Mouse (Mus musculus): ENCODE data around the gene Tbc1d16. TPM values are rescaled to one million over a fixed set of nuclear protein-coding genes. Genes with fewer than 3 reads are reported as not detected.
"Not testable (repeated sequence)": the region's sequence is repeated elsewhere in the genome, so short reads cannot be mapped to it uniquely, and the experiment has no call there.

Tbc1d16 gene
- polyA plus RNA-seq, 1 experiment from 2014 or later: 25.3 TPM

DNA sequence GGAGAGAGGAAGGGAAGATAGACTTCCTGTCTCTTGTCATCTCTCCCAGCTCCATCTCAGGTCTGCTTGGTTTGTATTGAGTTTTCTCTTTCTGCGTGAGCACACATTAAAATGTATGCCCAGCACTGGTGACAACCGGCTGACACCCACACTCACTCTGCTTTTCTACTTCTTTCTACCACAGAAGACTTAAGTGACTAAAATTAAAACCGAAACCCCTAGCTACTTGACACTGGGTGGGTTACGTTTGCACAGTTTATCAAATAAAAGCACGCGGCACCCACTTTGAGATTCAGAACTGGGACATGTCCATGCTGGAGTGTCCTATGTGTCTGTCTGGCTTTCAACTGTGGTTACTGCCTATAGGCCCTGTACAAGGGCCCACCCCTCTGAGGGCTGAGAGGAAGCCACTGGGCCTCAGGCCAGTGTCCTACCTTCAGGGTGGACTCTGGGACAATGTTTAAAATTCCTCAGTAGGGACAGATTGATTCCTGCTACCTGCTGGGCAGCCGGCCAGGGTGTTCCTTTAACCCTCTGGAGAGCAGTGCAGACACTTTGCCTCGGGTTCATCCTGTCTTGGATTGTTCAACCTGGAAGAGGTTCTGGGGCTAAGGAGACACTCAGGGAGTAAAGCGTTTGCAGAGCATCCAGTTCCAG, 118.8 kb downstream of the Tbc1d16 start:
- no peak for DNase-seq (ENCODE audit: low spot score)
- peaks cover 72% of the 10 kb centered on the region for H3K27me3 ChIP-seq (replicated peaks; ENCODE audit: low read depth, poor library complexity, severe bottlenecking)
- H3K36me3 ChIP-seq (replicated peaks): no peaks in the 10 kb centered on the region
- H3K4me3 ChIP-seq: no peak overlapping the region
- 75% methylated on average over 9 of the region's 9 CpGs for WGBS
- H3K9me3 ChIP-seq: no peaks in the 10 kb centered on the region
- H3K27ac ChIP-seq (replicated peaks): no peak overlapping the region
- H3K4me1 ChIP-seq: peaks cover 37% of the 10 kb centered on the region

DNA sequence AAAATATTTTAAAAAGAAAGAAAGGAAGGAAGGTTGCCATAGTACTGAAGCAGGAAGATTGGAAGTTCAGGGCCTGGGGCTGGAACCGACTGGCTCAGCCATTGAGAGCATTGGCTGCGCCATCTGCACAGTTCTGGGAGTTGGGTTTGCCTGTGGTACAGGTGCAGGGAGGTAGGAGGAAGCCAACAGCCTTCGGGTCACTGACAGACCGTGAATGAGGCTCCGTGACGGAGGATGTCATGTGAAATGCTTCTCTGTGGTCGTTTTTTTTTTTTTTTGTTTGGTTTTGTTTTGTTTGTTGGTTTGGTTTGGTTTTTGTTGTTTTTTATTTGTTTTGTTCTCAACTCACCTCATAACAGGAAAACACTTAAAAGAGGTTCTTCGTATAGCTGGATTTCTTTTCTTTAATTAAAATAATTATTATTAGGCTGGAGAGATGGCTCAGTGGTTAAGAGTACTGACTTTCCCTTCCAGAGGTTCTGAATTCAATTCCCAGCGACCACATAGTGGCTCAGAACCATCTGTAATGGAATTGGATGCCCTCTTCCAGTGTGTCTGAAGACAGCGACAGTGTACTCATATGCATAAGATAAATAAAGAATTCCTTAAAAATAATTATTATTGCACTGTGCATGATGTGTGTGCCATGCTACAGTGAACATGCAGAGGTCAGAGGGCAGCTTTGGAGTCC, 119.6 kb downstream of the Tbc1d16 start:
- Histone ChIP-seq H3K27ac (replicated peaks) (no peak overlapping the region), H3K4me1 (peaks cover 37% of the 10 kb centered on the region), H3K36me3 (replicated peaks) (no peaks in the 10 kb centered on the region), H3K9me3 (no peaks in the 10 kb centered on the region), H3K27me3 (replicated peaks; ENCODE audit: low read depth, poor library complexity, severe bottlenecking) (peaks cover 68% of the 10 kb centered on the region), H3K4me3 (no peak overlapping the region)
- 81% methylated on average over 10 of the region's 10 CpGs for WGBS
- no peak for DNase-seq (ENCODE audit: low spot score)

GRCm38 (mm10) chr11:119106289-119106688, 122.0 kb downstream of the Tbc1d16 start:
- peak overlapping the region; percentile 68; the same call in 1 of the 2 replicates for H3K27ac ChIP-seq (replicated peaks)
- no peak for DNase-seq (ENCODE audit: low spot score)
- no peaks in the 10 kb centered on the region for H3K9me3 ChIP-seq

DNA sequence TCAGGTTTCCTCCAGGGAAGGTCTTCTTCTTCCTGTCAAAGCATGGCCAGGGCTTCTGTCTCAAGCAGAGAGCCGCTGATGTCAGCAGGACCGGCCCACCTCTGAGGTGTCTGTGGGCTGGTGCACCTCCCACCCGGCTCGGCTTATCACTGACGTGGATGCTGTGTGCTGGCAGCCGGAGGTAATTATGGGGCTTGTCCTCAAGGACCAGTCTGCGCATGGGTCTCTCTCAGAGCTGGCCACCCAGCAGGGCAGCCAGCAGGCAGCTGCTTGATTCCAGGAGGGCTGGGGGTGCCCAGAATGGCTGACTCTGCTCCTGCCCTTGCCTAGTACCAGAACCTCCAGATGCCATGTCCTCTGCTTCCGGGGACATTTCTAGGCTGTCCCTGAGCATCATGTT, 122.6 kb downstream of the Tbc1d16 start:
- H3K27ac ChIP-seq (replicated peaks): peak overlapping the region; percentile 68
- H3K27me3 ChIP-seq (replicated peaks; ENCODE audit: low read depth, poor library complexity, severe bottlenecking): peaks cover 50% of the 10 kb centered on the region
- peaks cover 29% of the 10 kb centered on the region for H3K4me1 ChIP-seq
- DNase-seq (ENCODE audit: low spot score): peak; percentile 54
- no peaks in the 10 kb centered on the region for H3K9me3 ChIP-seq
- H3K36me3 ChIP-seq (replicated peaks): no peaks in the 10 kb centered on the region
- peak overlapping the region; percentile 16; the same call in 1 of the 2 replicates for H3K4me3 ChIP-seq
- 38% methylated on average over 8 of the region's 8 CpGs for WGBS

More at GRCm38 (mm10) chr11:119106289-119106688, 122.0 kb downstream of the Tbc1d16 start:
- no peak overlapping the region for H3K4me3 ChIP-seq
- H3K27me3 ChIP-seq (replicated peaks; ENCODE audit: low read depth, poor library complexity, severe bottlenecking): peaks cover 50% of the 10 kb centered on the region
- WGBS: 60% methylated on average over 6 of the region's 6 CpGs
- H3K36me3 ChIP-seq (replicated peaks): no peaks in the 10 kb centered on the region
- peaks cover 33% of the 10 kb centered on the region for H3K4me1 ChIP-seq

- WGBS: 67% methylated on average over 7 of the region's 7 CpGs
These were observed 123.2 kb downstream of the Tbc1d16 start for GRCm38 (mm10) chr11:119105071-119105609.

DNA sequence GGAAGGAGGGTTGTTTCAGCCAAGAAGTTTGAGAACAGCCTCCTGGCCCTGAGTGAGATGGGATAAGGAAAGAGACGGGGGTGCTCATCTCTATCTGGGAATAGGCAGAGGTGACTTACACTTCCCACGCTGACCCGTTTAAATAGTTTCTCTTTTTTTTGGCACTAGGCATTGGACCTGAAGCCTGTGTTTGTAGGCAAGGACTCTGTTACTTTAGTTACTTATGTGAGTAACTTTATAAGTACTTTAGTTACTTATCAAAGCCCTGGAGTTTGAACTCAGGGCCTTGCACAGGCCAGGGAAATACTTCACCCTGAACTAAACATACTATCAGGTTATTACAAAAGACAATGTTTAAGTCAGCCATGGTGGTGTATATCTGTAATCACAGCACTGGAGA, 124.3 kb downstream of the Tbc1d16 start:
- no peaks in the 10 kb centered on the region for H3K36me3 ChIP-seq (replicated peaks)

More at GRCm38 (mm10) chr11:119105071-119105609, 123.2 kb downstream of the Tbc1d16 start:
- Histone ChIP-seq H3K4me3 (peak overlapping the region; percentile 16; the same call in 1 of the 2 replicates), H3K4me1 (peaks cover 29% of the 10 kb centered on the region), H3K36me3 (replicated peaks) (no peaks in the 10 kb centered on the region), H3K27me3 (replicated peaks; ENCODE audit: low read depth, poor library complexity, severe bottlenecking) (peaks cover 47% of the 10 kb centered on the region), H3K27ac (replicated peaks) (no peak overlapping the region; the same call in 1 of the 2 replicates), H3K9me3 (no peaks in the 10 kb centered on the region)
- DNase-seq (ENCODE audit: low spot score): no peak

GRCm38 (mm10) chr11:119100355-119100754, 127.9 kb downstream of the Tbc1d16 start:
- H3K36me3 ChIP-seq (replicated peaks); H3K27ac ChIP-seq (replicated peaks); H3K9me3 ChIP-seq; H3K4me3 ChIP-seq; DNase-seq (ENCODE audit: low spot score): not testable (repeated sequence)
- WGBS: 75% methylated on average over 4 of the region's 4 CpGs
- H3K4me1 ChIP-seq: peaks cover 13% of the 10 kb centered on the region
- peaks cover 47% of the 10 kb centered on the region for H3K27me3 ChIP-seq (replicated peaks; ENCODE audit: low read depth, poor library complexity, severe bottlenecking)

More for the DNA sequence above, 124.3 kb downstream of the Tbc1d16 start:
- Histone ChIP-seq H3K9me3 (no peaks in the 10 kb centered on the region), H3K4me1 (peaks cover 29% of the 10 kb centered on the region), H3K27me3 (replicated peaks; ENCODE audit: low read depth, poor library complexity, severe bottlenecking) (peaks cover 45% of the 10 kb centered on the region), H3K4me3 (no peak overlapping the region), H3K27ac (replicated peaks) (no peak overlapping the region)
- no peak for DNase-seq (ENCODE audit: low spot score)
- 87% methylated on average over 3 of the region's 3 CpGs for WGBS

DNA sequence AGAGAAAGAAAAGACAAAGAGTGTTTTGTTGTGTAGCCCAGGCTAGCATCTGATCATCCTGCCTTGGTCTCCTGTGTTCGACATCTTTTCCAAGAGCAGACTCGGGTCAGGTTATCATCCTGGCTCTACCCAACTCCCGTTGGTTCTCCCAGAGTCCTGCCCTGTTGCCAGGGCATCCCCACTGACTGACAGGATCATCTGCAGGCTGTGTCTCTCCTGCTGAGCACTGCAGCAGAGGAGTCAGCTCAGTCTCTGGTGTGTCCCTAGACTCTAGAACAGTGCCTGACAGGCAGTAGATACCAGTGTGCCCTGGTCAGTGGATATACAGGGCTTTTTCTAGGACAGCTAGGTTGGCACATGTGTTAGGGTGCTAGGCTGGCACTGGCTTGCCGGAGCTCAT, 130.1 kb downstream of the Tbc1d16 start:
- 72% methylated on average over 4 of the region's 4 CpGs for WGBS
- Histone ChIP-seq H3K4me3 (no peak overlapping the region), H3K36me3 (replicated peaks) (no peaks in the 10 kb centered on the region), H3K27me3 (replicated peaks; ENCODE audit: low read depth, poor library complexity, severe bottlenecking) (peaks cover 69% of the 10 kb centered on the region), H3K27ac (replicated peaks) (no peak overlapping the region), H3K9me3 (no peaks in the 10 kb centered on the region), H3K4me1 (peaks cover 17% of the 10 kb centered on the region)
- DNase-seq (ENCODE audit: low spot score): no peak

DNA sequence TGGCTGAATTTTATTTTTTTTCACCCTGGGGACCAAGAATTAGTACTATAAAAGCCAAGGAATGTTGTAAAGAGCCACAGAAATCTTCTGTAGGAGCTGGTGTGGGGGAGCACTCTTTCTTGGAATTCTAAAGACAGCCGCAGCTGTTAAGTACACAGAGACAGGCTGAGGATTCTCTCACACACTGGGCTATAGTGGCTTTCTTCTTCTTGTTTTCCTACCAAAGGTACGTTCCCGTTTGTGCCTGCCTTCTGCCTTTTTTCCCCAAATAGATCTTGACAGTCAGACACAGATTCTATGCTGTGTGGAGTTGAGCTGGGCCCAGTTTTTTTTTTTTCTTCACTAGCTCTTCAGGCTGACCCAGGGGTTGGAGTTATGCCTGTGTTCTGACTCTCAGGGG, 132.9 kb downstream of the Tbc1d16 start:
- H3K27ac ChIP-seq (replicated peaks): no peak overlapping the region
- H3K4me3 ChIP-seq: no peak overlapping the region
- H3K36me3 ChIP-seq (replicated peaks): no peaks in the 10 kb centered on the region
- no peak for DNase-seq (ENCODE audit: low spot score)
- H3K4me1 ChIP-seq: peaks cover 31% of the 10 kb centered on the region
- 54% methylated on average over 3 of the region's 3 CpGs for WGBS
- H3K9me3 ChIP-seq: no peaks in the 10 kb centered on the region
- H3K27me3 ChIP-seq (replicated peaks; ENCODE audit: low read depth, poor library complexity, severe bottlenecking): peaks cover 87% of the 10 kb centered on the region

DNA sequence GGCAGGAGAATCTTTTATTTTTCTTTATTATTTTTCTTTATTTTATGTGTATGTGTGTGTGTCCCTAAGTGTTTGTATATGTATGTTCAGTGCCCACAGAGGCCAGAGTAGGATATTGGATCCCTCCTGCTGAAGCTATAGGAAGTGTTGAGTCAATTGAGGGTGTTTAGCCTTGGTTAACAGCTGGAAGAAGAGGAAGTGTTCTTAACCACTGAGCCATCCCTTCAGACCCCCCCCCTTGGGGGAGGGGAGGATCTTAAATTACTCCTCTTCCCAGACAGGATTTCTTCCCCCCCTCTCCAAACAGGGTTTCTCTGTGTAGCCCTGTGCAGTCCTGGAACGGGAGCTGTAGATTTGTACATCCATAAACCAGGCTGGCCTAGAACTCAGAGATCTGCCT, 135.0 kb downstream of the Tbc1d16 start:
- no peak for DNase-seq (ENCODE audit: low spot score)
- Histone ChIP-seq H3K4me1 (peaks cover 53% of the 10 kb centered on the region), H3K4me3 (no peak overlapping the region), H3K27me3 (replicated peaks; ENCODE audit: low read depth, poor library complexity, severe bottlenecking) (peaks cover 97% of the 10 kb centered on the region), H3K27ac (replicated peaks) (no peak overlapping the region), H3K36me3 (replicated peaks) (no peaks in the 10 kb centered on the region), H3K9me3 (no peaks in the 10 kb centered on the region)
- 74% methylated on average over 1 of the region's 1 CpGs for WGBS

Measured in embryonic facial prominence, embryonic 10.5 days (tissue).